Mouse (Mus musculus) brain, embryonic 14.5 days (tissue): Measurements from ENCODE around the gene Tcf7l1. TPM values are rescaled to one million over a fixed set of nuclear protein-coding genes. Genes with fewer than 3 reads are reported as not detected.

Experiments
- DNase-seq: peaks from one replicate; pipeline ENCODE4 v3.0.0-alpha.2; 2011; ENCODE audit warnings: low read depth
- CTCF ChIP-seq: fragments of 200-500 bp; IDR thresholded peaks from 2 replicates; pipeline ENCODE4 v1.5.1; 2012; ENCODE audit warnings: inconsistent platforms, mild to moderate bottlenecking, moderate library complexity, borderline replicate concordance; ENCODE audit not compliant: insufficient read depth, insufficient read length; ENCODE audit errors: extremely low read depth
- POLR2A ChIP-seq: fragments of 200-500 bp; IDR thresholded peaks from 2 replicates; pipeline ENCODE4 v1.6.1; 2012; ENCODE audit warnings: mild to moderate bottlenecking, inconsistent platforms, borderline replicate concordance; ENCODE audit not compliant: poor library complexity, insufficient read depth, insufficient read length, severe bottlenecking; ENCODE audit errors: extremely low read depth
- polyA plus RNA-seq: library from polyadenylated mRNA; depleted of rRNA; stranded (reverse); fragments of >200 nt; gene quantifications from 2 replicates; pipeline ENCODE4 v1.2.3, GENCODE M21; 2012

Gene Tcf7l1
- polyA plus RNA-seq, 1 experiment: 14.5 TPM

DNA sequence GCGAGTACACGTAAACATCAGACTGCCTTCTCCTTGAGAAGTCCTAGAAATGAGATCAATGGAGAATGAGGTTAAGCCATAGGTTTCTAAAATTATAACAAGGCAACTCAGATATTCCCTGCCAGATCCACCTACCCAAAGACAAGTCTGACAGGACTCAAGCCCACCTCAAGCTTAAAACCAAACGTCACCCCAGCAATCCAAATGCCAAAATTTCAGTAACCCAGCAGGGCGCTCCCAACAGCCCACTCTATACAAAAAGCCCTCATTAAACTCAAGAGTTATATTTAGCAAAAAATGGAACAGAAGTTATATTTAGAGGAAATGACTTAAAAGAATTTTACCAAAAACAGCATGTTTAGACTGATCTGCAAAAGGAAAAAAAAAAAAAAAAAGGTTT is 5.3 kb downstream of the Tcf7l1 start:
- no peak for DNase-seq
- TF ChIP-seq POLR2A (no peak), CTCF (no peak)

GRCm38 (mm10) chr6:72778779-72779776 is 10.0 kb downstream of the Tcf7l1 start:
- no peak for DNase-seq
- no peak for TF ChIP-seq POLR2A
- peak; percentile 37 for TF ChIP-seq CTCF

DNA sequence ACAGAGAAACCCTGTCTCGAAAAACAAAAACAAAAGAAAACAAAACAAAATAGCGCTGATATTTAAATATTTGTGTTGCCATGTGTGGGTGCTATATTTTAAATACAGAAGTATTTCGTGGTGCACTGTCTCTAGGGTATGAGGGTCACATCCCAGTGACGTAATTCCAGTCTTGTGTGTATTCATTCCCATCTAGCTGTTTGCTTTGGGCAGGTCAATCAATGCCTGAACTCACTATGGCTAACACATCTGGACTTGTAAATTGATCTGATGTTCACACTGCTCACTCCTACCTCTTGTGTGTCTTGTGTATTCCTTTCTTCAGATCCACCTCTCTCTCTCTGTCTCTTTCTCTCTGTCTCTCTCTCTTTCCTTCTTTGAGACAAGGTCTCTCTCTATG is 11.8 kb downstream of the Tcf7l1 start:
- DNase-seq: no peak
- TF ChIP-seq POLR2A (no peak), CTCF (no peak)

GRCm38 (mm10) chr6:72774275-72774674 is 14.8 kb downstream of the Tcf7l1 start:
- no peak for DNase-seq
- TF ChIP-seq POLR2A (no peak), CTCF (no peak)

DNA sequence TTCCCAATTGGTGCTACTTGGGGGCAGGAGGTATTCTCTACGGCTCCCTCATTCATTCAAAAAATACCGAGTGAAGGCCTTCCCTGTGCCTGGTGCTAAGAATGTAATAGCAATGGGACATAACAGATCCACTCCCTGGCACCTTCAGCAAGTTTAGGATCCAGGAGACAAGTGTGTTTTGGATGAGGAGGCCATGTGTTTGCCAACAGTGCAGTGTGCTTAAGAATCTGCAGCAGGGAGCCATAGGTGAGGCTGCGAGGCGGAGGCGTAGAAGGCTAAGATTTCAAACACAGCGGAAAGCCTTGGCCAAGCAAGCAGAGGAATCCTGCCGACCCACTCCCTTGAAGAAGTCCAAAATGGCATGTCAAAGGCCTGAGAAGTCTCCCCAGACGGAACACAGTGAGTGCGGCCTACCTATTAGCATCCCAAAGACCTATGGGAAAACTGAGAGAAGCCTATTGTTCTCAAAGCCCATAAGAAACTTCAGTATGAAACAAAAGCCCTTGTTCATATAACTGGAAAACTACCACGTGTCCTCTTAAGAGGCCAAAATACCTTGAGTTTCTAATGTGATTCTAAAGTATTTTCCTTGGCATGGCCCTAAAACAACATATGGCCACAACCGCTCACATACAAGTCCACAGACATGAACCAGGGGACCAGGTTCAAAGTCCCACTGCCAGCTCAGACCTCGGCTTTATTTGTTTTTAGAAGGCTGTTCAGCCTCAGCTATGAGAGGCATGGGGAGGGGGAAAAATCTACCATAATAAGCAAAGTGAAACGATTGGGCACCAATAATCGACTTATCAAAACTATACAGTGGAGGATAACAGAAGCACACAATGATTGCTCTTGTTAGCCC is 18.9 kb downstream of the Tcf7l1 start:
- TF ChIP-seq POLR2A: no peak
- no peak for TF ChIP-seq CTCF
- no peak for DNase-seq

GRCm38 (mm10) chr6:72769343-72769742 is 19.7 kb downstream of the Tcf7l1 start:
- peak; percentile 61 for DNase-seq
- TF ChIP-seq CTCF (no peak), POLR2A (no peak)

- no peak for TF ChIP-seq POLR2A
- TF ChIP-seq CTCF: no peak
- peak; percentile 82 for DNase-seq
Observed at GRCm38 (mm10) chr6:72768804-72769203, 20.2 kb downstream of the Tcf7l1 start.

GRCm38 (mm10) chr6:72768097-72768496 is 21.0 kb downstream of the Tcf7l1 start:
- DNase-seq: no peak
- TF ChIP-seq CTCF: no peak
- TF ChIP-seq POLR2A: no peak

GRCm38 (mm10) chr6:72763616-72764015 is 25.4 kb downstream of the Tcf7l1 start:
- DNase-seq: no peak
- no peak for TF ChIP-seq POLR2A
- TF ChIP-seq CTCF: no peak

DNA sequence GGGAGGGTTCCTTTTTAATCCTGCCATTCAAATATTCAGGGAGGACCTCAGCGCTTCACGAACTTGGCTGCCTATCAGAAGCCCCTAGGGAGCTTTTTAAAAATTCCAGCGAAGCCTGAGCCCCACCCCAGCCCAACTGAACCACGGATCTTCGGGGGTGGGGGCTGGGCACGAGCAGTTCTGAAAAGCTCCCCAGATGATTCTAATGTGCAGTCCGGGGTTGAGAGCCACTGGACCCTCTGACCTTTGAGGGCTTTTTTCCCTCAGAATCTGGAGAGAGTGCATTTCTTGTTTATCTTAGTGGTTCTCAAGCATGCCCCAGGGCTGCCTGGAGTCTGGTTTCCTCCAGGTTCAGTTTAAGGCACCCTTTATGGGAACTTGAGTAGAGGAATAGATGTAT is 27.4 kb downstream of the Tcf7l1 start:
- no peak for TF ChIP-seq POLR2A
- no peak for TF ChIP-seq CTCF
- DNase-seq: no peak

- DNase-seq: peak; percentile 42
- TF ChIP-seq POLR2A (no peak), CTCF (no peak)
Observed at GRCm38 (mm10) chr6:72758239-72759017, 30.6 kb downstream of the Tcf7l1 start.

DNA sequence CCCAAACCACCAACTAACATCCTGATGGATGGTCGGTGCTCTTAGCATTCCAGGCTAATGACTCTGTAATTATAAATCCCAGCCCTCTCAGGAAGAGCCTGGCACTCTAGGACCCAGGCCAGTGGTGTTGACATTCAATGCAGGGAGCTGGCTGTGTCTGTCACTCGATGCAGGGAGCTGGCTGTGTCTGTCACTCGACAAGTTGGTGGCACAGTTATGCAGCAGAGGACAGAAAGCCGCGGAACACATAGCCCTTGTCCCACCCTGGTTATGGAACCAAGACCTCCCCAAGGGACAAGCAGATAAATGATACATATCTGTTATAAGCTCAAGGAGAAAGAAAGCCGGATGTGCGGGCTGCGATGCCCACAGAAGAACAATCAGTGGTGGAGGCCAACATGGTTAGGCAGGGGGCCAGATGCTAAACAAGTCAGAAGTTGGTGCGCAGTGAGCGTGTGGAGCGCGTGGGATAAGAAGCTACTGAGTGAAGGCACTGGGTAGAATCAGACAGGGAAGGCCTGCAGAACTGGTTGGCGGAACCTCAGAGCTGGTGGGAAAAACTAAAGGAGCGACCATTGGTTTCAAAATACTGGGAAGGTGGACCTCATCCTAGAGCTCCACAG is 33.7 kb downstream of the Tcf7l1 start:
- TF ChIP-seq CTCF (no peak), POLR2A (no peak)
- no peak for DNase-seq
